Mouse (Mus musculus) mammary gland, adult 2 months (tissue): Measurements from ENCODE around the gene Ramp1. TPM values are rescaled to one million over a fixed set of nuclear protein-coding genes. Genes with fewer than 3 reads are reported as not detected.

ENCODE experiments used
- polyA plus RNA-seq: library from polyadenylated mRNA; depleted of rRNA; stranded (reverse); fragments of >200 nt; gene quantifications from 2 replicates; pipeline ENCODE4 v1.2.3, GENCODE M21; 2012; ENCODE audit warnings: low replicate concordance; rRNA removed

Gene Ramp1
- 20.0 and 37.1 TPM in 2 replicates for polyA plus RNA-seq

GRCm38 (mm10) chr1:91179533-91180173 lies at the start of gene Ramp1:
Ramp1 (plus strand) TSS chr1:91179822.

GRCm38 (mm10) chr1:91144813-91145212 lies 34.8 kb upstream of the Ramp1 start, which contains the start of gene Rbm44:
Rbm44 (plus strand) TSS chr1:91145089.

GRCm38 (mm10) chr1:91249564-91250414 lies 70.2 kb downstream of the Ramp1 start, which contains the start of gene Ube2f:
Ube2f (plus strand) TSS chr1:91250304.

Other genes with a start within 250 kb of the Ramp1 start
- not detected in 2 replicates for gene Prlh, start 226.7 kb upstream of the Ramp1 start, polyA plus RNA-seq
- 3.6 and 4.0 TPM in 2 replicates for gene Rab17, start 210.2 kb upstream of the Ramp1 start, polyA plus RNA-seq
- gene Lrrfip1, start 181.1 kb upstream of the Ramp1 start, polyA plus RNA-seq, result 11.5 and 21.7 TPM in 2 replicates
- gene Rbm44, start 34.7 kb upstream of the Ramp1 start, polyA plus RNA-seq, result not detected in 2 replicates
- 33.9 and 55.3 TPM in 2 replicates for gene Ube2f, start 70.5 kb downstream of the Ramp1 start, polyA plus RNA-seq
- gene Scly, start 118.5 kb downstream of the Ramp1 start, polyA plus RNA-seq, result 22.5 and 30.5 TPM in 2 replicates
- gene Espnl, start 142.3 kb downstream of the Ramp1 start, polyA plus RNA-seq, result 0.09 and 0.39 TPM in 2 replicates
- gene Klhl30, start 171.2 kb downstream of the Ramp1 start, polyA plus RNA-seq, result 0.49 and 20.0 TPM in 2 replicates
- 0.16 and 0.37 TPM in 2 replicates for gene Erfe, start 186.6 kb downstream of the Ramp1 start, polyA plus RNA-seq
- gene Ilkap, start 219.0 kb downstream of the Ramp1 start, polyA plus RNA-seq, result 49.6 and 53.5 TPM in 2 replicates
- 32.4 and 59.6 TPM in 2 replicates for gene Hes6, start 234.2 kb downstream of the Ramp1 start, polyA plus RNA-seq